Mouse (Mus musculus) stomach, embryonic 16.5 days (tissue): Measurements from ENCODE around the gene Retsat. TPM values are rescaled to one million over a fixed set of nuclear protein-coding genes. Genes with fewer than 3 reads are reported as not detected.
A peak's percentile ranks its signal among the peaks of the same experiment; 100 is the strongest.

Source experiments
- ATAC-seq: fragments of 200-750 bp; cut with Nextera tagmentation; 2 replicates; pipeline ENCODE4 v1.8.0; 2017; ENCODE audit warnings: moderate number of reproducible peaks, moderate TSS enrichment; ENCODE audit not compliant: insufficient read depth, low FRiP score
- H3K27ac ChIP-seq: fragments of 300-500 bp; sonication (generic); 2 replicates; pipeline ENCODE4 v1.5.1; 2014; ENCODE audit warnings: low read length
- H3K27me3 ChIP-seq: fragments of 300-500 bp; sonication (generic); 2 replicates; pipeline ENCODE4 v1.6.1; 2014; ENCODE audit warnings: low read length, control low read depth, mixed read lengths; ENCODE audit not compliant: control insufficient read depth, insufficient read depth
- H3K36me3 ChIP-seq: fragments of 300-500 bp; sonication (generic); 2 replicates; pipeline ENCODE4 v1.6.1; 2014; ENCODE audit warnings: low read length; ENCODE audit not compliant: control insufficient read depth, insufficient read depth
- H3K4me1 ChIP-seq: fragments of 300-500 bp; sonication (generic); 2 replicates; pipeline ENCODE4 v1.6.1; 2014; ENCODE audit warnings: low read length, control low read depth, mixed read lengths; ENCODE audit not compliant: control insufficient read depth, insufficient read depth
- H3K4me2 ChIP-seq: fragments of 300-500 bp; sonication (generic); 2 replicates; pipeline ENCODE4 v1.6.1; 2014; ENCODE audit warnings: low read depth, low read length, mixed read lengths
- H3K4me3 ChIP-seq: fragments of 300-500 bp; sonication (generic); replicated peaks from 2 replicates; pipeline ENCODE4 v1.5.1; 2014; ENCODE audit warnings: mild to moderate bottlenecking, low read length
- H3K9ac ChIP-seq: fragments of 300-500 bp; sonication (generic); 2 replicates; pipeline ENCODE4 v1.6.1; 2014; ENCODE audit warnings: low read length
- H3K9me3 ChIP-seq: fragments of 300-500 bp; sonication (generic); replicated peaks from 2 replicates; pipeline ENCODE4 v1.6.1; 2016; ENCODE audit warnings: low read length, control low read depth; ENCODE audit not compliant: control insufficient read depth
- WGBS: fragments of 180-500 bp; shearing (Covaris S2); extraction: QIAGEN DNeasy Blood & Tissue Kit; methylation state at CpG from one replicate; pipeline ENCODE4 v1.1.7; 2014; 5-methylcytosine and 5-hydroxymethylcytosine counted together
- polyA plus RNA-seq: library from polyadenylated mRNA; unstranded; fragments of >200 nt; fragmentation: Nextera tagmentation; extraction: Ambion mirVana; gene quantifications from 2 replicates; pipeline ENCODE4 v1.2.1, GENCODE M21; 2015

Retsat gene
- 29.6 and 32.7 TPM in 2 replicates for polyA plus RNA-seq

- Histone ChIP-seq H3K27me3 (no peaks in the 10 kb centered on the region), H3K4me2 (peak within 1 kb of the TSS; percentile 61), H3K4me3 (peak within 1 kb of the TSS; percentile 60), H3K4me1 (peaks cover 17% of the 10 kb centered on the region), H3K36me3 (no peaks in the 10 kb centered on the region), H3K27ac (peak within 1 kb of the TSS; percentile 95), H3K9me3 (no peaks in the 10 kb centered on the region), H3K9ac (peak within 1 kb of the TSS; percentile 84)
- peak; percentile 91 for ATAC-seq
- under 1% methylated on average over 38 of the region's 38 CpGs for WGBS
Observed at GRCm38 (mm10) chr6:72597956-72598753, at the start of gene Retsat, which contains the start of gene Elmod3. TSS of gene Retsat (plus strand) at chr6:72598475. TSS of gene Elmod3 (minus strand) at chr6:72598413.

DNA sequence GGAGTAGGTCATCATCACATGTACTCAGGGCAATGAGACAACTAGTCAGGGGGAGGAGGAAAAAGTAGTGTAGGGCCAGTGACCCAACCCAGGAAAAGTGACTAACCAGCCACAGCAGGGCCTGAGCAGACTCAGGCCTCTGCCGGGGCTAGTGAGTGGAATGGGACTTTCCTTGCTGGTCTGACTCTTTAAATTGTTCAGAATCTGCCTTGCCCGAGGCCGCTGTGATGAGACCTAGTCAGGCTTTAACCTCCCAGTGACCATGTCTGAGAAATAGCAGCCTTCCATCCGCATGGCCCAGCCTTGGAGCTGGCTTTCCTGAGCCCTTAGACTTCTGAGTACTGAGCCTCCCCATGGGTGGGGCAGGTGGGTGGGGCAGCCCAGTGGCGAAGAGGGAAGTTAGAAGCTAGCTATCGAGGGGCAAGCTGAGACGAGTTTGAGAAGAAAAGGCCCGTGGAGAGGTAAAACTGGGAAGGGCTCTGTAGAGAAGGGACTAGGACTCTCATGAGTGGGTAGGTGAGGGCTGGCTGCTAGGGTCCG lies 49.2 kb upstream of the Retsat start:
- Histone ChIP-seq H3K4me1 (peaks cover 16% of the 10 kb centered on the region), H3K9me3 (no peaks in the 10 kb centered on the region), H3K4me3 (peak overlapping the region; percentile 16), H3K27ac (peak overlapping the region; percentile 94), H3K36me3 (no peaks in the 10 kb centered on the region), H3K4me2 (peak overlapping the region; percentile 31), H3K27me3 (no peaks in the 10 kb centered on the region), H3K9ac (peak overlapping the region; percentile 41; the same call in 1 of the 2 replicates)
- WGBS: 45% methylated on average over 9 of the region's 9 CpGs
- ATAC-seq: peak; percentile 42; the same call in 1 of the 2 replicates

DNA sequence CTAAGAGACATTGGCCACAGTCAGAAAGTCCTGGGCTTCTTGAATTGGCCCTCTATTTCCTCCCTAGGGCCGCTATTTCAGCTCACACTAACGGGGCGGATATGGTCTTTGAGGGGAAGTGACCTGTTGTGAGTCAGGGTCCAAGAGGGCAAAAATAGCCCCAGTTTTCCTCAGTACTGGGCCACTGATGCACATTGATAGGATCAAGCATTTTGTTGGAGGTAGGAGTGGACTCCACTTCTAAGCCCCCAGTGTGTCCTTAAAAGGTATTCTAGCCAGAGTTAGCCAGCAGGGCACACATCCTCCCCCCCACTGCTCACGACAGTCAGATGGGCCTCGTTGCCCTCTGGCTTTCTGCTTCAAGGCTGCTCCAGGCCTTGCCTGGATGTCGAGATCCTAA lies 48.2 kb upstream of the Retsat start:
- 65% methylated on average over 6 of the region's 6 CpGs for WGBS
- Histone ChIP-seq H3K27me3 (no peaks in the 10 kb centered on the region), H3K9ac (peak overlapping the region; percentile 41; the same call in 1 of the 2 replicates), H3K9me3 (no peaks in the 10 kb centered on the region), H3K4me2 (peak overlapping the region; percentile 31), H3K4me3 (peak overlapping the region; percentile 16; the same call in 1 of the 2 replicates), H3K4me1 (0 out of 2 replicates have a peak, but pooled peaks cover 11% of the 10 kb centered on the region), H3K27ac (peak overlapping the region; percentile 94), H3K36me3 (no peaks in the 10 kb centered on the region)
- ATAC-seq: no peak

DNA sequence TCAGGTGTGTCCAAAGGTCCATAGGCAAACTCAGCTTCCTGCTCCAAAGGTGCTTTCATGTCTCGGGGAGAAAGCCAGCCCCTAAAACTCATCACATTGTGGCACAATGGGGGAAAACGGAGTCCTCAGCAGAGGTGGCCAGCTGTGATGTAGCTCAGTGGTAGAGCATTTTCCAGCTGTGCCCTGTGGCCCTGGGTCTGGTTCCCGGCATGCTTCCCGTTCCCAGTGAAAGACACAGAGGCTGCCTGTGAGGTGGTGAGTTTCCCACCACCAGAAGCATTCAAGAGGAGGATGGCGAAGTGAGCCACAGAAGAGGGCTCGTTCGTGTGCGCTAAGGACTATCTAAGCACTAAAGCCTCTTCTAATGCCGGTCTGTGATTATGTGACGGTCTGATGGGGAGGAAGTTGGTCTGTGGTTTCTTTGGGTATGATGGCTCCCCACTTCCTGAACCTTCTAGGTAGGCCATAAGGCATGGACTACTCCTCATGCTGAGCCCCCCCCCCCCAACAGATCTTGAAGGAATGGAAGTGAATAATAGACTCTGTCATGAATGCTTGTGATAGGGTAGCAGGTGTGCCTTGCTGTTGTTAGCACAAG lies 47.7 kb upstream of the Retsat start:
- Histone ChIP-seq H3K36me3 (no peaks in the 10 kb centered on the region), H3K9ac (no peak overlapping the region), H3K4me1 (0 out of 2 replicates have a peak, but pooled peaks cover 11% of the 10 kb centered on the region), H3K27ac (peak overlapping the region; percentile 94), H3K27me3 (no peaks in the 10 kb centered on the region), H3K9me3 (no peaks in the 10 kb centered on the region), H3K4me3 (no peak overlapping the region), H3K4me2 (peak overlapping the region; percentile 31; the same call in 1 of the 2 replicates)
- ATAC-seq: no peak
- WGBS: 80% methylated on average over 10 of the region's 10 CpGs

DNA sequence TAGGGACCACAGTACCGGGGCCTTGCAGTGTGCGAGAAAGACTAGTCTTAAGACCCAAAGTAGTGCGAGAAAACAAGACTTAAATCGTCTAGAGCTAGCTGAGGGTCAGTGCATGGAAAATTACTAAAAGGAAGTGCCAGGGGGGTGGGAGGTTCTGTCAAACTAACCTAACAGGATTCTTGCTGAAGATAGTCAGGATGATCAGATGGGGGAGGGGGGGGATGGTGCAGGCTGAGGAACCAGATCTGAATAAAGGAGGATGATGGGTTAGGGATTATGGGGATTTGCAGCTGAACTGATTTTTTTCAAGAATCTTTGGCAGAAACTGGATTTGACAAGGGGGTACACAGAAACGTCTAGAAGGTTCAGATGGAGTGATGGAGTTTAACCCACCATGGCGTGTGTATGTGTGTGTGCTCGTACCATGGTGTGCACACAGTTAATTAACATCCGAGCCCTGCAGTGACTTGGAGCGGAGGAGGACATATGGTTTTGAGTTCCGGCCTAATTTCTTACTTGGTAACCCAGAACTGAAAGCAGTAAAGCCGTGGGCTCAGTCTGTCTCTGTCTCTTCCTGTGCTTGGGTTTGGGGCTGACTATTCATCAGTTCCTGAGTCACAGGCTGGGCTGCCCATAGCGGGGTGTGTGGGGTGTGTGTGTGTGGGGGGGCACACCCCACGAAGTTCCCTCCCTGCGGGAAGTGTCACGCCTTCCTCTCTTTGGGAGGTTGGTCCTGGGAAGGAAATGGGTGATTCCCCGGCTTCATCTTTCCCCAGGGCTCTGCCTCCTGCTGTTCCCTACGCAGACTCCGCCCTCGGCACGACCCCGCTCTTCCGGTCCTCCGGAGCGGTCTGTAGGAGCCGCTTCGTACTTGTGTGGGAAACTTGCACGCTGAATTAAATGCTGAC lies 45.9 kb upstream of the Retsat start:
- Histone ChIP-seq H3K9ac (peak overlapping the region; percentile 66), H3K4me1 (0 out of 2 replicates have a peak, but pooled peaks cover 11% of the 10 kb centered on the region), H3K4me3 (peak overlapping the region; percentile 47), H3K4me2 (peak overlapping the region; percentile 65), H3K36me3 (no peaks in the 10 kb centered on the region), H3K27ac (peak overlapping the region; percentile 94), H3K9me3 (no peaks in the 10 kb centered on the region), H3K27me3 (no peaks in the 10 kb centered on the region)
- 14% methylated on average over 27 of the region's 27 CpGs for WGBS
- ATAC-seq: peak; percentile 91

GRCm38 (mm10) chr6:72553079-72553412 lies 45.2 kb upstream of the Retsat start:
- Histone ChIP-seq H3K4me1 (0 out of 2 replicates have a peak, but pooled peaks cover 11% of the 10 kb centered on the region), H3K9me3 (no peaks in the 10 kb centered on the region), H3K9ac (peak overlapping the region; percentile 66), H3K4me2 (peak overlapping the region; percentile 65), H3K36me3 (no peaks in the 10 kb centered on the region), H3K27me3 (no peaks in the 10 kb centered on the region), H3K4me3 (peak overlapping the region; percentile 47), H3K27ac (peak overlapping the region; percentile 94)
- ATAC-seq: no peak
- WGBS: 13% methylated on average over 8 of the region's 8 CpGs

DNA sequence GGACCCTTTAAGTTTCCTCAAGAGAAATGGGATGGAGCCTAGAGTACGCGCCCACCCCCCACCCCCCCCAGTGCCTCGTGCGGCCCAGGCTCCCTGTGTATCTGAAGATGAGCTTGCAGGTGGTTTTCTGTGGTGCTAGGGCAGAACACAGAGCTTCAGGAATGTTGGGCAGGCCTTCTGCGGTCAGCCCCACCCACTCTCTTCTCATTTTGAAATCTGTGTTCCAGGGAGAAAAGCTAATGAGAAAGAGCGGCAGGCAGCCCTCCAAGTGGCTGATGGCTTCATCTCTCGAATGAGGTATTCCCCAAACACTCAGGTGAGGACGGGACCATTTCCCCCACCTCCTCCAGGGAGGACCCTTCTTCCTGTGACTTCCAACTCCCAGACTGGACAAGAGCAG lies 37.5 kb upstream of the Retsat start:
- ATAC-seq: no peak
- H3K36me3 ChIP-seq: no peaks in the 10 kb centered on the region
- no peaks in the 10 kb centered on the region for H3K9me3 ChIP-seq
- H3K27ac ChIP-seq: no peak overlapping the region
- H3K4me2 ChIP-seq: no peak overlapping the region
- H3K9ac ChIP-seq: no peak overlapping the region
- 56% methylated on average over 8 of the region's 8 CpGs for WGBS
- H3K4me1 ChIP-seq: 0 out of 2 replicates have a peak, but pooled peaks cover 3% of the 10 kb centered on the region
- H3K27me3 ChIP-seq: no peaks in the 10 kb centered on the region
- H3K4me3 ChIP-seq: no peak overlapping the region

GRCm38 (mm10) chr6:72562486-72562885 lies 35.8 kb upstream of the Retsat start:
- Histone ChIP-seq H3K9me3 (no peaks in the 10 kb centered on the region), H3K4me2 (no peak overlapping the region), H3K36me3 (no peaks in the 10 kb centered on the region), H3K4me3 (no peak overlapping the region), H3K27ac (no peak overlapping the region), H3K4me1 (peaks cover 6% of the 10 kb centered on the region; the same call in 1 of the 2 replicates), H3K9ac (no peak overlapping the region), H3K27me3 (no peaks in the 10 kb centered on the region)
- WGBS: 50% methylated on average over 6 of the region's 6 CpGs
- no peak for ATAC-seq
